Mouse (Mus musculus) cortical plate, adult 2 months (tissue): ENCODE measurements around the gene Gm10181.

Experiments
- CTCF ChIP-seq: fragments of 200-500 bp; IDR thresholded peaks from 2 replicates; pipeline ENCODE4 v1.5.1; 2011; ENCODE audit warnings: mild to moderate bottlenecking, control low read depth, low read length; ENCODE audit not compliant: insufficient read depth; ENCODE audit errors: extremely low read depth
- POLR2A ChIP-seq: fragments of 200-500 bp; IDR thresholded peaks from 2 replicates; pipeline ENCODE4 v1.6.1; 2011; ENCODE audit warnings: mild to moderate bottlenecking, low read length, control low read depth; ENCODE audit not compliant: insufficient read depth; ENCODE audit errors: extremely low read depth

- TF ChIP-seq POLR2A = no peak
- TF ChIP-seq CTCF = no peak
Measured at GRCm38 (mm10) chr9:25132920-25133319, 43.7 kb downstream of the Gm10181 start.
